Mouse (Mus musculus) left cerebral cortex, postnatal 14 days (tissue): ENCODE measurements around the gene Nat8f1. TPM values are rescaled to one million over a fixed set of nuclear protein-coding genes. Genes with fewer than 3 reads are reported as not detected.
"Not testable (repeated sequence)": the region's sequence is repeated elsewhere in the genome, so short reads cannot be mapped to it uniquely, and the experiment has no call there.

Experiments used
- DNase-seq, 2 experiments: peaks; one replicate each; pipeline ENCODE4 v3.0.0; 2021 to 2022; ENCODE audit warnings: low spot score in 2 of 2, mixed read lengths in 1 of 2
- intact Hi-C: fragments of 180-260 bp; cut with DNase I; formaldehyde crosslinking; loops from one replicate; pipeline ENCODE4 v1.15.1; 2025
- total RNA-seq, 2 experiments: library from RNA; stranded (reverse); gene quantifications; 2 replicates each; pipeline ENCODE4 v1.2.3; 2021

Gene Nat8f1
- total RNA-seq, 2 experiments from 2014 or later: 17.4 to 18.8 TPM

GRCm38 (mm10) chr6:85915141-85915538 is 347 bp downstream of the Nat8f1 start:
- intact Hi-C loops: loop anchor here (10.0 kb wide), 1 partner anchor 260 kb away; no protein-coding TSS in a partner anchor
- DNase-seq: peak in 1 of 2 experiments; percentile 17

- intact Hi-C loops: loop anchor here (10.0 kb wide), 1 partner anchor 257 kb away; no protein-coding TSS in a partner anchor
Measured at GRCm38 (mm10) chr6:85911587-85911986, 3.9 kb downstream of the Nat8f1 start, which contains the start of gene Tprkb. Gene Tprkb (plus strand): TSS chr6:85911865.

GRCm38 (mm10) chr6:85909704-85910103 is 5.8 kb downstream of the Nat8f1 start:
- DNase-seq: no peak
- intact Hi-C loops: loop anchor here (10.0 kb wide), 3 partner anchors 255 to 425 kb away; partner anchors contain the start of gene Alms1

More at GRCm38 (mm10) chr6:85911587-85911986, 3.9 kb downstream of the Nat8f1 start, which contains the start of gene Tprkb:
- no peak for DNase-seq

- no peak for DNase-seq
- intact Hi-C loops: loop anchor here (10.0 kb wide), 2 partner anchors 324 to 424 kb away; partner anchors contain the start of gene Alms1
Measured at GRCm38 (mm10) chr6:85908341-85908740, 7.1 kb downstream of the Nat8f1 start.

GRCm38 (mm10) chr6:85906911-85907351 is 8.6 kb downstream of the Nat8f1 start:
- intact Hi-C loops: loop anchor here (10.0 kb wide), 2 partner anchors 322 to 422 kb away; partner anchors contain the start of gene Alms1
- peak; percentile 37 to 78 for DNase-seq

GRCm38 (mm10) chr6:85904642-85905061 is 10.8 kb downstream of the Nat8f1 start, which contains the start of gene Nat8f4:
Gene Nat8f4 (minus strand): TSS chr6:85904884.
- intact Hi-C loops: loop anchor here (10.0 kb wide), 2 partner anchors 320 to 420 kb away; partner anchors contain the start of gene Alms1
- DNase-seq: peak; percentile 76 to 82

- intact Hi-C loops: loop anchor here (10.0 kb wide), 2 partner anchors 318 to 418 kb away; partner anchors contain the start of gene Alms1
- no peak for DNase-seq
Measured at GRCm38 (mm10) chr6:85902303-85902702, 13.2 kb downstream of the Nat8f1 start.

GRCm38 (mm10) chr6:85898596-85899475 is 16.7 kb downstream of the Nat8f1 start:
- DNase-seq, intact Hi-C loops: not testable (repeated sequence)

- intact Hi-C loops: loop anchor here (2.0 kb wide), 1 partner anchor 56 kb away; no protein-coding TSS in a partner anchor
- not testable (repeated sequence) for DNase-seq
Measured at GRCm38 (mm10) chr6:85895061-85895648, 20.3 kb downstream of the Nat8f1 start.

- DNase-seq: no peak
- intact Hi-C loops: no loop called here
Measured at GRCm38 (mm10) chr6:85888961-85889360, 26.5 kb downstream of the Nat8f1 start.

GRCm38 (mm10) chr6:85884311-85884710 is 31.2 kb downstream of the Nat8f1 start:
- intact Hi-C loops: no loop called here
- no peak for DNase-seq

- intact Hi-C loops, DNase-seq: not testable (repeated sequence)
Measured at GRCm38 (mm10) chr6:85883246-85883645, 32.2 kb downstream of the Nat8f1 start.

GRCm38 (mm10) chr6:85869006-85869405 is 46.5 kb downstream of the Nat8f1 start, which contains the start of gene Nat8f2:
Gene Nat8f2 (minus strand): TSS chr6:85869158.
- intact Hi-C loops, DNase-seq: not testable (repeated sequence)

- intact Hi-C loops: no loop called here
- DNase-seq: no peak
Measured at GRCm38 (mm10) chr6:85867726-85868690, 47.5 kb downstream of the Nat8f1 start.

GRCm38 (mm10) chr6:85866995-85867394 is 48.5 kb downstream of the Nat8f1 start:
- DNase-seq, intact Hi-C loops: not testable (repeated sequence)

GRCm38 (mm10) chr6:85866166-85866565 is 49.3 kb downstream of the Nat8f1 start:
- intact Hi-C loops, DNase-seq: not testable (repeated sequence)

- intact Hi-C loops: not testable (repeated sequence)
- DNase-seq: peak; percentile 8 to 21
Measured at GRCm38 (mm10) chr6:85864900-85865639, 50.4 kb downstream of the Nat8f1 start.

- intact Hi-C loops: no loop called here
Measured at GRCm38 (mm10) chr6:85863840-85864239, 51.6 kb downstream of the Nat8f1 start.

More at GRCm38 (mm10) chr6:85863840-85864239, 51.6 kb downstream of the Nat8f1 start:
- DNase-seq: no peak
